In genomic region chr13:113021521-113021920, GRCm38 (mm10) we compare ENCODE assay signal across 23 mouse cellular contexts. TPM values are rescaled to one million over a fixed set of nuclear protein-coding genes. Genes with fewer than 3 reads are reported as not detected.
"Had no signal": no experiment of that assay in that cellular context is flagged by ENCODE, and none has a peak within 500 bp of the region (broad histone marks: within the 10 kb centered on the region; RNA-seq: fewer than 3 reads in every experiment).

No protein-coding gene starts in this region.

- H3K4me1 ChIP-seq: limb, embryonic 15.5 days had no signal

- H3K4me3 ChIP-seq: limb, embryonic 12.5 days; limb, embryonic 15.5 days; megakaryocyte, embryonic 14.5 days had no signal

- H3K36me3 ChIP-seq: limb, embryonic 12.5 days; limb, embryonic 15.5 days had no signal

- H3K9me3 ChIP-seq: limb, embryonic 12.5 days; limb, embryonic 15.5 days; megakaryocyte, embryonic 14.5 days had no signal

- H3K4me2 ChIP-seq: limb, embryonic 12.5 days; limb, embryonic 15.5 days; lung, embryonic 14.5 days; midbrain, embryonic 11.5 days had no signal

- H3K27ac ChIP-seq: limb, embryonic 12.5 days; limb, embryonic 15.5 days; macrophage; stomach, postnatal 0 days had no signal

- DNase-seq: kidney, adult 18-20 months; kidney, adult 9 months; kidney, postnatal 14 days; kidney, postnatal 4 days; left cerebral cortex, postnatal 4 days; lung, embryonic 14.5 days; midbrain, embryonic 14.5 days; thymus, postnatal 25 days had no signal

- ATAC-seq: lung, postnatal 0 days had no signal

- H3K9ac ChIP-seq: limb, embryonic 12.5 days; limb, embryonic 15.5 days; lung, embryonic 14.5 days had no signal

- H3K27me3 ChIP-seq: limb, embryonic 15.5 days had no signal

RNA-seq across cellular contexts. Expression of gene Cdc20b, which starts 13.4 kb away (rescaled TPM):
- total RNA-seq: layer of hippocampus, adult 18-20 months; left cerebral cortex, adult 8-10 months; left cerebral cortex, postnatal 14 days had no signal
- polyA plus RNA-seq: kidney, embryonic 16.5 days; limb, embryonic 12.5 days; limb, embryonic 15.5 days; liver, embryonic 16.5 days; lung, embryonic 14.5 days; macrophage; midbrain, embryonic 11.5 days; neural tube, embryonic 11.5 days; small intestine, adult 2 months; stomach, embryonic 14.5 days; stomach, postnatal 0 days had no signal

RNA-seq across cellular contexts. Expression of gene Gpx8, which starts 24.7 kb away (rescaled TPM):
- polyA plus RNA-seq: macrophage had no signal

RNA-seq across cellular contexts. Expression of gene Mcidas, which starts 27.9 kb away (rescaled TPM):
- polyA plus RNA-seq: limb, embryonic 12.5 days; limb, embryonic 15.5 days; liver, embryonic 16.5 days; macrophage; neural tube, embryonic 11.5 days; small intestine, adult 2 months had no signal

RNA-seq across cellular contexts. Expression of gene Ccno, which starts 33.9 kb away (rescaled TPM):
- polyA plus RNA-seq: macrophage had no signal
